Mouse (Mus musculus) intestine, embryonic 14.5 days (tissue): ENCODE measurements around the gene Snrnp200. TPM values are rescaled to one million over a fixed set of nuclear protein-coding genes. Genes with fewer than 3 reads are reported as not detected.
A peak's percentile ranks its signal among the peaks of the same experiment; 100 is the strongest.

Experiments used
- ATAC-seq: fragments of 200-750 bp; cut with Nextera tagmentation; replicated peaks from 2 replicates; pipeline ENCODE4 v1.8.0; 2017; ENCODE audit warnings: low read depth, moderate number of reproducible peaks, moderate TSS enrichment, moderate library complexity; ENCODE audit not compliant: low FRiP score, low TSS enrichment
- DNase-seq: peaks from one replicate; pipeline ENCODE4 v3.0.0-alpha.2; 2018; ENCODE audit warnings: low spot score
- H3K27ac ChIP-seq: fragments of 300-500 bp; sonication (generic); 2 replicates; pipeline ENCODE4 v1.5.1; 2014; ENCODE audit warnings: low read depth, mild to moderate bottlenecking, control low read depth
- H3K27me3 ChIP-seq: fragments of 300-500 bp; sonication (generic); replicated peaks from 2 replicates; pipeline ENCODE4 v1.6.1; 2014; ENCODE audit warnings: low read length, control low read depth; ENCODE audit not compliant: control insufficient read depth, insufficient read depth
- H3K36me3 ChIP-seq: fragments of 300-500 bp; sonication (generic); 2 replicates; pipeline ENCODE4 v1.6.1; 2014; ENCODE audit warnings: low read length, control low read depth; ENCODE audit not compliant: control insufficient read depth, insufficient read depth
- H3K4me1 ChIP-seq: fragments of 300-500 bp; sonication (generic); replicated peaks from 2 replicates; pipeline ENCODE4 v1.6.1; 2014; ENCODE audit warnings: low read length, control low read depth, mixed read lengths; ENCODE audit not compliant: control insufficient read depth, insufficient read depth
- H3K4me2 ChIP-seq: fragments of 300-500 bp; sonication (generic); 2 replicates; pipeline ENCODE4 v1.6.1; 2014; ENCODE audit warnings: low read length
- H3K4me3 ChIP-seq: fragments of 300-500 bp; sonication (generic); 2 replicates; pipeline ENCODE4 v1.5.1; 2014; ENCODE audit warnings: low read depth, low read length, control low read depth, mixed read lengths
- H3K9ac ChIP-seq: fragments of 300-500 bp; sonication (generic); 2 replicates; pipeline ENCODE4 v1.6.1; 2014; ENCODE audit warnings: mild to moderate bottlenecking, low read length
- H3K9me3 ChIP-seq: fragments of 300-500 bp; sonication (generic); 2 replicates; pipeline ENCODE4 v1.6.1; 2016; ENCODE audit warnings: low read length, control low read depth; ENCODE audit not compliant: control insufficient read depth
- WGBS: fragments of 180-500 bp; shearing (Covaris S2); extraction: QIAGEN DNeasy Blood & Tissue Kit; methylation state at CpG from one replicate; pipeline ENCODE4 v1.1.7; 2014; 5-methylcytosine and 5-hydroxymethylcytosine counted together
- polyA plus RNA-seq: library from polyadenylated mRNA; unstranded; fragments of >200 nt; fragmentation: Nextera tagmentation; extraction: Ambion mirVana; gene quantifications from 2 replicates; pipeline ENCODE4 v1.2.1, GENCODE M21; 2014

Snrnp200 gene
- polyA plus RNA-seq, 1 experiment from 2014 or later: 67.8 TPM

- Histone ChIP-seq H3K9me3 (no peaks in the 10 kb centered on the region), H3K9ac (peak overlapping the region; percentile 72), H3K4me1 (peaks cover 7% of the 10 kb centered on the region; the same call in 1 of the 2 replicates), H3K4me3 (peak overlapping the region; percentile 86), H3K36me3 (peaks cover 39% of the 10 kb centered on the region), H3K4me2 (peak overlapping the region; percentile 79), H3K27me3 (no peaks in the 10 kb centered on the region), H3K27ac (peak overlapping the region; percentile 65)
- no peak for DNase-seq
- ATAC-seq: peak; percentile 74; the same call in 1 of the 2 replicates
- WGBS: under 1% methylated on average over 17 of the region's 17 CpGs
Measured at GRCm38 (mm10) chr2:127208452-127208769, 225 bp downstream of the Snrnp200 start.

GRCm38 (mm10) chr2:127210701-127211100, 2.5 kb downstream of the Snrnp200 start:
- no peaks in the 10 kb centered on the region for H3K27me3 ChIP-seq
- no peak overlapping the region for H3K27ac ChIP-seq
- H3K9me3 ChIP-seq: no peaks in the 10 kb centered on the region
- H3K9ac ChIP-seq: no peak overlapping the region
- H3K36me3 ChIP-seq: peaks cover 62% of the 10 kb centered on the region
- peaks cover 7% of the 10 kb centered on the region; the same call in 1 of the 2 replicates for H3K4me1 ChIP-seq
- WGBS: 95% methylated on average over 11 of the region's 11 CpGs
- ATAC-seq (no peak), DNase-seq (no peak)
- H3K4me2 ChIP-seq: no peak overlapping the region
- H3K4me3 ChIP-seq: no peak overlapping the region

- H3K36me3 ChIP-seq: peaks cover 98% of the 10 kb centered on the region
- 93% methylated on average over 5 of the region's 5 CpGs for WGBS
- no peak overlapping the region for H3K27ac ChIP-seq
- H3K4me2 ChIP-seq: no peak overlapping the region
- H3K9me3 ChIP-seq: no peaks in the 10 kb centered on the region
- H3K9ac ChIP-seq: no peak overlapping the region
- DNase-seq: no peak
- H3K4me3 ChIP-seq: no peak overlapping the region
- no peaks in the 10 kb centered on the region for H3K4me1 ChIP-seq
- H3K27me3 ChIP-seq: no peaks in the 10 kb centered on the region
- ATAC-seq: no peak
Measured at GRCm38 (mm10) chr2:127217746-127218145, 9.6 kb downstream of the Snrnp200 start.

GRCm38 (mm10) chr2:127225261-127225660, 17.1 kb downstream of the Snrnp200 start:
- no peak for ATAC-seq
- no peak overlapping the region for H3K4me2 ChIP-seq
- H3K36me3 ChIP-seq: peaks cover 99% of the 10 kb centered on the region
- no peak overlapping the region for H3K9ac ChIP-seq
- no peaks in the 10 kb centered on the region for H3K4me1 ChIP-seq
- no peak overlapping the region for H3K4me3 ChIP-seq
- no peak overlapping the region for H3K27ac ChIP-seq
- no peak for DNase-seq
- H3K27me3 ChIP-seq: no peaks in the 10 kb centered on the region
- peaks cover 2% of the 10 kb centered on the region; the same call in 1 of the 2 replicates for H3K9me3 ChIP-seq
- 97% methylated on average over 3 of the region's 3 CpGs for WGBS

GRCm38 (mm10) chr2:127237897-127238610, 29.9 kb downstream of the Snrnp200 start:
- no peak overlapping the region for H3K4me3 ChIP-seq
- no peak overlapping the region for H3K9ac ChIP-seq
- H3K27ac ChIP-seq: no peak overlapping the region
- DNase-seq (no peak), ATAC-seq (no peak)
- H3K9me3 ChIP-seq: no peaks in the 10 kb centered on the region
- peaks cover 98% of the 10 kb centered on the region for H3K36me3 ChIP-seq
- H3K4me2 ChIP-seq: no peak overlapping the region
- no peaks in the 10 kb centered on the region for H3K27me3 ChIP-seq
- WGBS: 89% methylated on average over 11 of the region's 11 CpGs
- H3K4me1 ChIP-seq: no peaks in the 10 kb centered on the region

GRCm38 (mm10) chr2:127240065-127240464, 31.9 kb downstream of the Snrnp200 start:
- Histone ChIP-seq H3K4me2 (no peak overlapping the region), H3K4me1 (no peaks in the 10 kb centered on the region), H3K36me3 (peaks cover 97% of the 10 kb centered on the region), H3K4me3 (no peak overlapping the region), H3K27me3 (no peaks in the 10 kb centered on the region), H3K9ac (no peak overlapping the region), H3K27ac (no peak overlapping the region), H3K9me3 (no peaks in the 10 kb centered on the region)
- 98% methylated on average over 2 of the region's 2 CpGs for WGBS
- no peak for ATAC-seq
- DNase-seq: no peak

GRCm38 (mm10) chr2:127247592-127248333, 39.6 kb downstream of the Snrnp200 start, which contains the start of the genes Ciao1 and Tmem127:
Gene Ciao1 (minus strand): TSS chr2:127247816.
Gene Tmem127 (plus strand): TSS chr2:127247908.
- no peaks in the 10 kb centered on the region for H3K9me3 ChIP-seq
- H3K27me3 ChIP-seq: no peaks in the 10 kb centered on the region
- peak within 1 kb of the TSS; percentile 71 for H3K4me3 ChIP-seq
- peak within 1 kb of the TSS; percentile 33; the same call in 1 of the 2 replicates for H3K27ac ChIP-seq
- peak within 1 kb of the TSS; percentile 94 for H3K4me2 ChIP-seq
- ATAC-seq: peak; percentile 98
- peaks cover 16% of the 10 kb centered on the region for H3K4me1 ChIP-seq
- WGBS: under 1% methylated on average over 51 of the region's 53 CpGs
- peak within 1 kb of the TSS; percentile 79 for H3K9ac ChIP-seq
- H3K36me3 ChIP-seq: peaks cover 45% of the 10 kb centered on the region
- DNase-seq: peak; percentile 94

- peak overlapping the region; percentile 33; the same call in 1 of the 2 replicates for H3K27ac ChIP-seq
- DNase-seq (peak; percentile 77), ATAC-seq (peak; percentile 76)
- peak overlapping the region; percentile 94 for H3K4me2 ChIP-seq
- peak overlapping the region; percentile 71 for H3K4me3 ChIP-seq
- H3K27me3 ChIP-seq: no peaks in the 10 kb centered on the region
- no peaks in the 10 kb centered on the region for H3K9me3 ChIP-seq
- H3K9ac ChIP-seq: peak overlapping the region; percentile 79
- H3K4me1 ChIP-seq: peaks cover 16% of the 10 kb centered on the region
- peaks cover 41% of the 10 kb centered on the region for H3K36me3 ChIP-seq
- 1% methylated on average over 39 of the region's 39 CpGs for WGBS
Measured at GRCm38 (mm10) chr2:127248334-127249004, 40.3 kb downstream of the Snrnp200 start.
